Mouse (Mus musculus): ENCODE data around the gene Cdh4.

DNA sequence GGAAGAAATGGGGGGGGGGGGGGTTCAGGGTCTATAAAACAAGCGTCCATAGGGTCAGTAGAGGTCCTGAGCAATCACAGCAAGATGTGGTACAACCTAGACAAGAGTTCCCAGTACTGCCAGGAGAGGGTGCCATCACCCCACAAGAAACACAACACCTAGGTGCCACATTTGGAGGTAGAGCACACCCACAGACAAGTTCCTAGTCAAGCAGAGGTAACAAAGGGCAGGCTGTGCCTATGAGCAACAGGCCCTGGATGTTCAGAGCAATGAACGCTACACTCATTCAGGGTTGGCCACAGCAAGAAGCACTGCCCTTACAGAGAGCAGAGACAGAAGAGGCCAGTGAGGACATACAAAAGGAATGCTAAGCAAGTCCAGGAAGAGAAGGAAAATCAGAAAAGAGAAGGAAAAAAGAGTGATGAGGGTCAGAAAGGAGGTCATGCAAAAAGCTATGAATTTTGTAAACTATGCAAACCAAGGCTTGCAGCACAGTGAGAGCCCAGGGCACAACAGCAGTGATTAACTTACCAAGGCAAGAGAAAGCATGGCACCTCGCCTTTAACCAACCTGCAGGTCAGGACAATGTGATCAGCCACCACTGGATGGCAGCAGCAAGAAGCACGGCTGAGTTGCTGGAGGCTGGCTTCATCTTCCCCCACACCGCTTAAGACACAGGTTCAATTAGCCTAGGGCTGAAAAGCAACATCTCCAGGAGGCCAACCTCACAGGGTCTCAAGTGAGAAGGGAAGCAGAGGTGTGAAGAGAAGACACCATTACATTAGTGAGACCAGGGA lies 474.8 kb downstream of the Cdh4 start:
- TF ChIP-seq CTCF (IDR thresholded peaks at IDR 0.05; ENCODE audit: low read depth) (peak; percentile 84), EP300 (IDR thresholded peaks at IDR 0.05; ENCODE audit: low read depth) (no peak)
